Mouse (Mus musculus) layer of hippocampus, adult 18-20 months (tissue): Measurements from ENCODE around the gene Ano9. TPM values are rescaled to one million over a fixed set of nuclear protein-coding genes. Genes with fewer than 3 reads are reported as not detected.

Experiments used
- DNase-seq, 2 experiments: peaks; one replicate each; pipeline ENCODE4 v3.0.0; 2022; ENCODE audit warnings: low spot score in 2 of 2
- long read RNA-seq: library from polyadenylated mRNA; stranded (forward); transcript quantifications from one replicate; pipeline ENCODE4 v2.0.0, GENCODE M21; 2021
- total RNA-seq, 2 experiments: library from RNA; stranded (reverse); gene quantifications; 2 replicates each; pipeline ENCODE4 v1.2.3; 2021

Gene Ano9
- not detected for total RNA-seq
- long read RNA-seq, result 0 reads

- no peak for DNase-seq
Measured at GRCm38 (mm10) chr7:141117636-141118035, at the start of gene Ano9. Gene Ano9 (minus strand): TSS chr7:141117806.

- DNase-seq, result no peak
Measured at GRCm38 (mm10) chr7:141164850-141165249, 47.2 kb upstream of the Ano9 start.

DNA sequence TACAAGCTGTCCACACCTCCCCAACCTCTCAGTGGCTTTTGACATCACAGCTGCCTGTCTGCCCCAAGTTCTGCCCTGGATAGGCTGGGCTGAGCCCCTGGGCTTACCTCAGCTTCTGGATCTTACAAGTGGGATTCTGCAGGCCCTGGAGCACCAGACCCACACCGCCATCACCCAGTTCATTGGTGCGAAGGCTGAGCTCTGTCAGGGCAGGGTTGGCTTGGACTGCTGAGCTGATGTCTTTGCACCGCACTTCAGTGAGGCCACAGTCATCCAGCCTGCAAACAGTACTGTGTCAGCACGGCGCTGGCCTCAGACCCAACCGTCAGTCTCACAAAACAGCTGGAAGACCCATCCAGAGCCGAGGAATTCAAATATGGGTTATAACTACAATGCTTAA lies 46.8 kb upstream of the Ano9 start:
- DNase-seq, result no peak

GRCm38 (mm10) chr7:141155362-141155761 lies 37.8 kb upstream of the Ano9 start:
- DNase-seq, result no peak

GRCm38 (mm10) chr7:141148639-141149038 lies 31.0 kb upstream of the Ano9 start:
- DNase-seq, result no peak

DNA sequence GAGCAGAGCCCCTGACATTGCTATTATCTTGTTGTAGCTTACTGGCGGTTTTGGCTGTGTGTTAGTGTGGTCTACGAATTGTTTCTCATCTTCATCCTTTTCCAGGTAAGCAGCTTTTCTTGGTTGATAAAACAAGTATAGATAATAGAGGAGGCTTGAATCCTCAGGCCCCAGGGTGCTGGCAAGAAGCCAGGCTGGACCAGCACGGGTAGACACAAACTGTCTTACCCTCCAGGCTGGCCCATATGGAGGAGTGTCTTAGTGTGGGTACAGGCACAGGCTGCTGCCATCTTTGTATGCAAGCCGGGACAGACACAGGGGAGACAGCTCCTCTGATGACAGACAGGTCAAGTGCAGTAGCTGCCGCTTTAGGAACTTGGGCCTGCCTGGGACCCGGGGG lies 29.4 kb upstream of the Ano9 start:
- no peak for DNase-seq

DNA sequence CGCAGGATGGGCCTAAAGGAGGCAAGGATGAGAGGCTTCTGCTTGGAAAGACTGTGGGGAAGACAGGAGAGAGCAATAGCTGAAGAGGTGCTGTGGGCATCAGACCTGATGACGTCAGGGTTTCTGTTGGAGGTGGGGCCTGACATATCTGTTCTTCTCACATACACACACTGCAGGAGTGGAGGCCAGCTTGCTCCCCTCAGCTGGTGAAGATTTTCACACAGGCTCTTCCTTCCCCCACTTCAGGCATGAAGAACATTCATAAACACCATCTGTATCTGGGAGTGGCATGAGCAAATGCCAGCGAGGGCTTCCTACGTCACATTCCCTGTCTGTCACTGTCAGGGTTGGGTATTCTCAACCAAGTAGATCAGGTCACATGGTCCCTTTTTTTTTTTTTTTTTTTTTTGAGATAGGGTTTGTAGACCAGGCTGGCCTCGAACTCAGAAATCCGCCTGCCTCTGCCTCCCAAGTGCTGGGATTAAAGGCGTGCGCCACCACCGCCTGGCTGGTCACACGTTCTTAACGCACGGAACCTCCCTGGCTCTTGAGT lies 28.5 kb upstream of the Ano9 start:
- DNase-seq, result peak in 1 of 2 experiments; percentile 33

DNA sequence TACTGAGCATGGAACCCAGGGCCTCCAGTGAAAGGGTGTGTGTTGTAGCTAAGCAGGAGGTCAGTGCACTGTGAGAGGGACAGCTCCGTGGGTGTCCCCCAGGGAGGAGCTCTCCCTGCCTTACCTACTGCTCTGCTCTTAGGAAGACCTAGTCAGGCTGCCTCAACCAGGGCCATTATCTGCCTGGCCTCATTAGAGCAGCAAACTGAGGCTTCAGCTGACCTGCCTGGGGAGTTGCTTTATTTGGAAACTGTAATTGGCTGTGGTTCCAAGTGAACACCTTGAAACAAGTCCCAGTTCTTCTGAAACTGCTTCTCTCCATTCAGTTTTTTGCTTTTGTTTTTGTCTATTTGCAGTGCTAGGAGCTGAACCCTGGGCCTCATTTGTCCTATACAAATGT lies 27.8 kb upstream of the Ano9 start:
- DNase-seq, result no peak

GRCm38 (mm10) chr7:141144650-141145049 lies 27.0 kb upstream of the Ano9 start:
- DNase-seq, result no peak

DNA sequence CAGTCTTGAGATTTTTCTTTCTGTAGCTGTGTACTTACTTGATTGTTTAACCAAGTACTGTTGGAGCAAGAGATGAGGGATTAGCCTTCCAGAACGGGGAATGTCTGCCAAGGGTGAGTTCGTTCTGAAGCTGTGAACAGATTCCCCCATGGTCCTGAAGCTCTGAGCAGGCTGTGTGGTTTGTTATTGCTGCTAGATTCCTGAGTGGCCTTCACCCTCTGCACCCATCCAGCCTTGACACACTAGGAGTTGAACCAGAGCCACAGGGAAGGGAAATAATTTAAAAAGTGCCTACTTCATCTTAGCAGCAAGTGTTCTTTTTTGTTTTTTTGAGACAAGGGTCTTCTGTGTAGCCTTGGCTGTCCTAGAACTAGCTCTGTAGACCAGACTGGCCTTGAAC lies 26.3 kb upstream of the Ano9 start:
- no peak for DNase-seq

- DNase-seq, result no peak
Measured at GRCm38 (mm10) chr7:141143112-141143511, 25.5 kb upstream of the Ano9 start.

GRCm38 (mm10) chr7:141141326-141141725 lies 23.7 kb upstream of the Ano9 start:
- no peak for DNase-seq

DNA sequence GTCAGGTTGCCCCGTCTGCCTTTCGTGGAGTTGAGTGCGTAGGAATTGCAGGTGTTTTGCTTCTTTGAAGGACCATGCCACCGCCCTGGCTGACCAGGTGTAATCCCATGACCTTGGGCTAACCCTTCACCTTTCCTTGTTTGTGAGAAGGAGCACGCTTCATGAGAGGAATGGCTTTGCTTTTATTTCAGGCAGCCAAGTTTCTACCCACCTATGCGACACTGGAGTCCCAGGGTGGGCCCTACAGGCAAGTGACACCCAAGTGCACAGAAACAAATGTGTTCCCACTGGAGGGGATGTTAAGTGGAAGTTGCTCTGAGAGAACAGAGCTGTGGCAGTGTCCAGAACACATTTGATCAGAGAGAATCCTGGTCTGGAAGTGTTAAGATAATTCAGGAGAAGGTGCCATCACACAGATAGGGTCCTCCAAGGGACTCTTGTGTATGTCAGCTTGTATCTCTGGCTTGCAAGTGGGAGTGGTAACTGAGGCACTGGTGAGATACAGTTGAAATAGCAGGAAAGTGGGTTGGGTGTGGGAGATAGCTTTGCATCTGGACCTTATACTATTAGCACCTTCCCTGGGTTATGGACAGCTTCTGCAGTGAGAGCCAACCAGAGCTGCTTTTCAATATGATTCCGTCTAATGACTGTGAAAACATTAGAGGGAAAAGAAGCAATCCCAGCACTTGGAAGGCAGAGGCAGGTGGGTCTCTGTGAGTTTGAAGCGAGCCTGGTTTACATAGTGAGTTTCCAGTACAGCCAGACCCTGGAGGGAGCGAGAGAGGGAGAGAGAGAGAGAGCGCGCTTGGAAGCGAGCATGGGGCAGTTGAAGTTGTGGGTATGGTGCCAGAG lies 14.5 kb upstream of the Ano9 start:
- DNase-seq, result no peak

- DNase-seq, result peak; percentile 86 to 94
Measured at GRCm38 (mm10) chr7:141131024-141131820, 13.6 kb upstream of the Ano9 start.

- no peak for DNase-seq
Measured at GRCm38 (mm10) chr7:141123517-141123856, 5.9 kb upstream of the Ano9 start.

DNA sequence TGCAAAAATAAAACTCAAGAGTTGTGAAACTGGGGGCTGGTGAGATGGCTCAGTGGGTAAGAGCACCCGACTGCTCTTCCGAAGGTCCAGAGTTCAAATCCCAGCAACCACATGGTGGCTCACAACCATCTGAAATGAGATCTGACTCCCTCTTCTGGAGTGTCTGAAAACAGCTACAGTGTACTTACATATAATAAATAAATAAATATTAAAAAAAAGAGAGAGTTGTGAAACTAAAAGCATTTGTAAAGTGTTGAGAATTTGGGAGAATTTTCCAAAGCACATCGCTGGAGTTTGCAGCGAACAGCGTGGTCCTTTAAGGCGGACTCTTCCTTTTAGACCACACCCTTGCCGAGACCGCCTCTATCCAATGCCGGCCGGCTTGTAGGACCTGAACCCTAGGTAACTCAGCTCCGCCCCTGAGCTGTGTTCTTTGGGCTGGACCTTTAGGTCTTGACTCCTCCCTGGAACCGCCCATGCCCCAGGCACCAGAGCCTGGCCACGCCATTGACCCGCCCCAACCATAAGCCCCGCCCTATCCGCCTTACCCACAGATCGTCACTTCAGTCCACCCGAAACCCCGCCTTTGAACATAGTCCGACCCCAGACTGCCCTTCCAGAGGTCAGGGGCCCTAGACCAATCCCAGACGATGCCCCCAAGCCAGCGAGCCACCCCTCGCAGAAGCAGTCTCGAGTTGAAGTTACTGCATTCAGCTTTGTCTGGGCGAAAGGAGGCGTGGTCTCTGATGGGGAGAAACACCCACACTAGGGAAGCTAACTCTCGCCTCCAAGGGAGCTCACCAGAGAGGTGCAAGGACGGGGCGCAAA lies 5.3 kb upstream of the Ano9 start:
- DNase-seq, result peak; percentile 84 to 88

- no peak for DNase-seq
Measured at GRCm38 (mm10) chr7:141122245-141122644, 4.6 kb upstream of the Ano9 start, which contains the start of gene Ptdss2. Gene Ptdss2 (plus strand): TSS chr7:141122382.

DNA sequence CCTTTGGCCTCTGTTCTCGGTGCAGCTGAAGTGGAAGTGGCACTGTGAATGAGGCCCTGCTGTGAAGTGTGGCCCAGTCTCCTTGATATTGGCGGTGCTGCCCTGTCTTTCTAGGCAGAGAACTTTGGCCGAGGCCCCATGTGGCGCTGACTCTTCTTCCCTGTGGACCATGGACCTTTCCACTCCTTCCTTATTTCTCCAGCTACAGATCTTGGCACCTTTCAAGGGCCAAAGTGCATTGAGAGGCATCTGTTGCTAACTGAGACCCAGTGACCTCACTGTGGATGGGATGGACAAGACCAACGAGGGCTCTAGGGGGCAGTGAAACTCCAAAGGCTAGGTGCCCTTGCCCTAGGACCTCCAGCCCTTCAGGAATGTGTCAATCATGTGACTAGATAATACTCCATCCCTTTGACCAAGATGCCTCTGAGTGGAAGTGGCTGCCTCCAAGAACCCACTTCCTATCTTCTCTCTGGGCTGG lies 3.5 kb upstream of the Ano9 start:
- DNase-seq, result no peak

GRCm38 (mm10) chr7:141120605-141121004 lies 3.0 kb upstream of the Ano9 start:
- DNase-seq, result no peak

DNA sequence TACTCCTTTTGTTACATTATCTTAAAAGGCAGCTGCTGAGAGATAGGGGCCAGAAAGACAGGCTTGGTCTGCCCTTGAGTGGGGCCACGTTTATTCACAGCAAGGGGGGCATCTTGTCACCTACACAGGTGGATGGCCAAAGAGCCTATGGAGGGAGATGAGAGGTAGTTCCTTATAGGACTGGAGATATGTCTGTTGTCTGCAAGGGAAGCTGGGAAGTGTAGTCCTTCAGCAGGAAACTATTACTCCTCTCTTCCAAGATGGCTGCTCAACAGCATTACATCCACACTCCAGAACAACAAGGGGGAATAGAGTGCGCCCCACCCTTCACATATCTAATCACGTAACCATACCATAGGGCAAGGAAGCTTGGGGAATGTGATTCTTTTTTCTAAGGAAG lies 1.9 kb upstream of the Ano9 start:
- DNase-seq, result no peak

GRCm38 (mm10) chr7:141115874-141116273 lies 1.7 kb downstream of the Ano9 start:
- no peak for DNase-seq
